Mouse (Mus musculus) stomach, embryonic 16.5 days (tissue): Measurements from ENCODE around the gene Gm10643. TPM values are rescaled to one million over a fixed set of nuclear protein-coding genes. Genes with fewer than 3 reads are reported as not detected.

ENCODE experiments used
- ATAC-seq: fragments of 200-750 bp; cut with Nextera tagmentation; 2 replicates; pipeline ENCODE4 v1.8.0; 2017; ENCODE audit warnings: moderate number of reproducible peaks, moderate TSS enrichment; ENCODE audit not compliant: insufficient read depth, low FRiP score
- H3K27ac ChIP-seq: fragments of 300-500 bp; sonication (generic); 2 replicates; pipeline ENCODE4 v1.5.1; 2014; ENCODE audit warnings: low read length
- H3K27me3 ChIP-seq: fragments of 300-500 bp; sonication (generic); 2 replicates; pipeline ENCODE4 v1.6.1; 2014; ENCODE audit warnings: low read length, control low read depth, mixed read lengths; ENCODE audit not compliant: control insufficient read depth, insufficient read depth
- H3K36me3 ChIP-seq: fragments of 300-500 bp; sonication (generic); 2 replicates; pipeline ENCODE4 v1.6.1; 2014; ENCODE audit warnings: low read length; ENCODE audit not compliant: control insufficient read depth, insufficient read depth
- H3K4me1 ChIP-seq: fragments of 300-500 bp; sonication (generic); 2 replicates; pipeline ENCODE4 v1.6.1; 2014; ENCODE audit warnings: low read length, control low read depth, mixed read lengths; ENCODE audit not compliant: control insufficient read depth, insufficient read depth
- H3K4me2 ChIP-seq: fragments of 300-500 bp; sonication (generic); 2 replicates; pipeline ENCODE4 v1.6.1; 2014; ENCODE audit warnings: low read depth, low read length, mixed read lengths
- H3K4me3 ChIP-seq: fragments of 300-500 bp; sonication (generic); replicated peaks from 2 replicates; pipeline ENCODE4 v1.5.1; 2014; ENCODE audit warnings: mild to moderate bottlenecking, low read length
- H3K9ac ChIP-seq: fragments of 300-500 bp; sonication (generic); 2 replicates; pipeline ENCODE4 v1.6.1; 2014; ENCODE audit warnings: low read length
- H3K9me3 ChIP-seq: fragments of 300-500 bp; sonication (generic); replicated peaks from 2 replicates; pipeline ENCODE4 v1.6.1; 2016; ENCODE audit warnings: low read length, control low read depth; ENCODE audit not compliant: control insufficient read depth
- WGBS: fragments of 180-500 bp; shearing (Covaris S2); extraction: QIAGEN DNeasy Blood & Tissue Kit; methylation state at CpG from one replicate; pipeline ENCODE4 v1.1.7; 2014; 5-methylcytosine and 5-hydroxymethylcytosine counted together
- polyA plus RNA-seq: library from polyadenylated mRNA; unstranded; fragments of >200 nt; fragmentation: Nextera tagmentation; extraction: Ambion mirVana; gene quantifications from 2 replicates; pipeline ENCODE4 v1.2.1, GENCODE M21; 2015

Gm10643 gene
- 1.4 and 1.5 TPM in 2 replicates for polyA plus RNA-seq

GRCm38 (mm10) chr8:84065037-84065436, at the start of gene Gm10643:
TSS of gene Gm10643 (minus strand) at chr8:84065137.
- Histone ChIP-seq H3K36me3 (no peaks in the 10 kb centered on the region), H3K9ac (peak within 1 kb of the TSS; percentile 84), H3K4me3 (peak within 1 kb of the TSS; percentile 86), H3K9me3 (no peaks in the 10 kb centered on the region), H3K27me3 (no peaks in the 10 kb centered on the region), H3K4me1 (peaks cover 26% of the 10 kb centered on the region), H3K27ac (peak within 1 kb of the TSS; percentile 90), H3K4me2 (peak within 1 kb of the TSS; percentile 91)
- ATAC-seq: no peak
- WGBS: 90% methylated on average over 1 of the region's 1 CpGs

- no peak overlapping the region for H3K27ac ChIP-seq
- no peak overlapping the region for H3K4me2 ChIP-seq
- peaks cover 7% of the 10 kb centered on the region; the same call in 1 of the 2 replicates for H3K36me3 ChIP-seq
- H3K27me3 ChIP-seq: no peaks in the 10 kb centered on the region
- no peak for ATAC-seq
- H3K9ac ChIP-seq: no peak overlapping the region
- no peak overlapping the region for H3K4me3 ChIP-seq
- 87% methylated on average over 6 of the region's 6 CpGs for WGBS
- peaks cover 21% of the 10 kb centered on the region for H3K4me1 ChIP-seq
- no peaks in the 10 kb centered on the region for H3K9me3 ChIP-seq
These were observed 41.5 kb upstream of the Gm10643 start for GRCm38 (mm10) chr8:84106216-84107040.

- H3K9ac ChIP-seq: no peak overlapping the region
- ATAC-seq: no peak
- WGBS: 81% methylated on average over 2 of the region's 2 CpGs
- H3K36me3 ChIP-seq: peaks cover 9% of the 10 kb centered on the region; the same call in 1 of the 2 replicates
- H3K4me3 ChIP-seq: no peak overlapping the region
- H3K4me2 ChIP-seq: no peak overlapping the region
- H3K4me1 ChIP-seq: peaks cover 21% of the 10 kb centered on the region
- no peak overlapping the region for H3K27ac ChIP-seq
- no peaks in the 10 kb centered on the region for H3K9me3 ChIP-seq
- no peaks in the 10 kb centered on the region for H3K27me3 ChIP-seq
These were observed 40.7 kb upstream of the Gm10643 start for GRCm38 (mm10) chr8:84105676-84106075.

- Histone ChIP-seq H3K27me3 (no peaks in the 10 kb centered on the region), H3K4me1 (peaks cover 21% of the 10 kb centered on the region), H3K9ac (peak within 1 kb of the TSS; percentile 88), H3K9me3 (no peaks in the 10 kb centered on the region), H3K4me3 (peak within 1 kb of the TSS; percentile 74), H3K27ac (peak within 1 kb of the TSS; percentile 82), H3K36me3 (peaks cover 9% of the 10 kb centered on the region; the same call in 1 of the 2 replicates), H3K4me2 (peak within 1 kb of the TSS; percentile 78)
- WGBS: 7% methylated on average over 42 of the region's 42 CpGs
- ATAC-seq: peak; percentile 97
These were observed 40.0 kb upstream of the Gm10643 start, which contains the start of gene Dcaf15 for GRCm38 (mm10) chr8:84104697-84105609. TSS of gene Dcaf15 (minus strand) at chr8:84104768.

- Histone ChIP-seq H3K4me2 (peak overlapping the region; percentile 78), H3K36me3 (peaks cover 9% of the 10 kb centered on the region; the same call in 1 of the 2 replicates), H3K4me1 (peaks cover 21% of the 10 kb centered on the region), H3K27me3 (no peaks in the 10 kb centered on the region), H3K4me3 (peak overlapping the region; percentile 74), H3K27ac (peak overlapping the region; percentile 82), H3K9me3 (no peaks in the 10 kb centered on the region), H3K9ac (peak overlapping the region; percentile 88)
- under 1% methylated on average over 21 of the region's 29 CpGs for WGBS
- peak; percentile 79 for ATAC-seq
These were observed 39.3 kb upstream of the Gm10643 start for GRCm38 (mm10) chr8:84104221-84104620.

GRCm38 (mm10) chr8:84103601-84104000, 38.7 kb upstream of the Gm10643 start:
- peak overlapping the region; percentile 74 for H3K4me3 ChIP-seq
- H3K9me3 ChIP-seq: no peaks in the 10 kb centered on the region
- WGBS: 34% methylated on average over 3 of the region's 3 CpGs
- peaks cover 21% of the 10 kb centered on the region for H3K4me1 ChIP-seq
- H3K27ac ChIP-seq: 0 out of 2 replicates have a peak overlapping the region, but pooled peaks have one; percentile 82
- H3K9ac ChIP-seq: peak overlapping the region; percentile 88
- peaks cover 11% of the 10 kb centered on the region; the same call in 1 of the 2 replicates for H3K36me3 ChIP-seq
- peak overlapping the region; percentile 78 for H3K4me2 ChIP-seq
- H3K27me3 ChIP-seq: no peaks in the 10 kb centered on the region
- ATAC-seq: no peak

GRCm38 (mm10) chr8:84101476-84102270, 36.7 kb upstream of the Gm10643 start:
- H3K36me3 ChIP-seq: peaks cover 29% of the 10 kb centered on the region
- no peak overlapping the region for H3K4me2 ChIP-seq
- no peak overlapping the region for H3K9ac ChIP-seq
- H3K27me3 ChIP-seq: no peaks in the 10 kb centered on the region
- H3K4me3 ChIP-seq: no peak overlapping the region
- no peak overlapping the region for H3K27ac ChIP-seq
- ATAC-seq: no peak
- 91% methylated on average over 25 of the region's 25 CpGs for WGBS
- no peaks in the 10 kb centered on the region for H3K9me3 ChIP-seq
- H3K4me1 ChIP-seq: peaks cover 21% of the 10 kb centered on the region

- H3K4me2 ChIP-seq: no peak overlapping the region
- no peaks in the 10 kb centered on the region for H3K27me3 ChIP-seq
- WGBS: 96% methylated on average over 7 of the region's 7 CpGs
- no peak overlapping the region for H3K9ac ChIP-seq
- H3K27ac ChIP-seq: no peak overlapping the region
- peaks cover 10% of the 10 kb centered on the region for H3K4me1 ChIP-seq
- no peak overlapping the region for H3K4me3 ChIP-seq
- H3K9me3 ChIP-seq: no peaks in the 10 kb centered on the region
- peaks cover 37% of the 10 kb centered on the region for H3K36me3 ChIP-seq
- no peak for ATAC-seq
These were observed 33.4 kb upstream of the Gm10643 start for GRCm38 (mm10) chr8:84098376-84098775.
